Comparison of ENCODE assay signal across 9 mouse cellular contexts in the genomic region with DNA sequence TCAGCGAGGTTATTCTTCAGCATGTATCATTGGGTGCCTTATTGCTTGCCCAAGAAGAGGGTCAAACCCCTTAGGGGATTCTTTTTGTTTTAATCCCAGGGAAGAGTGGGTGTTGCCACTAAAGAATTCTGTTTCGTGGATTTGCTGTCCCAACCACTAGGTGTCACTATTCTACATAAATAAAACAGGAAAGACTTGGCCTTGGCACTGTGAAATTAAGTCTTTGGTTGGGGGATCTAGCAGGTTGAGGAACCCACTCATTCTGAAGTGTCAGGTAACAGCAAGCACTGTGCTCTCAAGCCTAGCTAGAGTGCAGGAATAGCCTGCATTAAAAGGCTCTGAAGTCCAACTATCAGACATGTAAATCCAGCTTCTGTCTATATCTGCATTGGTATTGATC.
DNase-seq lines count a peak whose midpoint lies in the region; ATAC-seq lines count a peak whose summit lies in the region.
"Had no signal": no experiment of that assay in that cellular context is flagged by ENCODE, and none has a peak within 500 bp of the region (broad histone marks: within the 10 kb centered on the region; RNA-seq: fewer than 3 reads in every experiment).

No protein-coding gene starts in this region.

- intact Hi-C loops in heart, postnatal 10 days (cut with DNase I), result loop anchor here (1.0 to 2.0 kb wide), 2 partner anchors 654 to 1264 kb away; no protein-coding TSS in a partner anchor

- H3K9me3 ChIP-seq in heart, embryonic 12.5 days (replicated peaks), result no peaks in the 10 kb centered on the region
- H3K9me3 ChIP-seq: heart, embryonic 15.5 days had no signal

- no peak for ATAC-seq in heart, embryonic 12.5 days (ENCODE audit: insufficient number of reproducible peaks, low FRiP score)

- H3K36me3 ChIP-seq in heart, embryonic 12.5 days, result no peaks in the 10 kb centered on the region
- H3K36me3 ChIP-seq: heart, embryonic 15.5 days had no signal

- DNase-seq in heart, postnatal 10 days, result peak; percentile 11 to 16
- peak; percentile 27 for DNase-seq in 3T3-L1 (ENCODE audit: low read depth, low spot score)
- peak; percentile 71 for DNase-seq in brain, adult 2 months (ENCODE audit: low read depth, low spot score)
- peak; percentile 12 for DNase-seq in heart, postnatal 4 days
- DNase-seq in retina, adult 2 months (ENCODE audit: low read depth, low spot score), result peak; percentile 11
- no peak for DNase-seq in urinary bladder, postnatal 4 days (ENCODE audit: low spot score in 2 of 2)
- DNase-seq in adrenal gland, postnatal 10 days, result no peak

- WGBS in heart, embryonic 12.5 days, result 5% methylated on average over 2 of the region's 2 CpGs

- H3K27me3 ChIP-seq in heart, embryonic 12.5 days (replicated peaks), result no peaks in the 10 kb centered on the region
- H3K27me3 ChIP-seq: heart, embryonic 15.5 days had no signal

- H3K9ac ChIP-seq in heart, embryonic 12.5 days, result no peak overlapping the region
- H3K9ac ChIP-seq: heart, embryonic 15.5 days had no signal

- H3K4me2 ChIP-seq in heart, embryonic 12.5 days, result no peak overlapping the region
- H3K4me2 ChIP-seq: heart, embryonic 15.5 days had no signal

- no peak overlapping the region for H3K27ac ChIP-seq in heart, embryonic 12.5 days (ENCODE audit: poor library complexity, severe bottlenecking)
- H3K27ac ChIP-seq: heart, embryonic 15.5 days had no signal

- no peak overlapping the region for H3K4me3 ChIP-seq in heart, embryonic 12.5 days
- H3K4me3 ChIP-seq: heart, embryonic 15.5 days had no signal

- H3K4me1 ChIP-seq in heart, embryonic 12.5 days (replicated peaks), result no peaks in the 10 kb centered on the region
- H3K4me1 ChIP-seq: heart, embryonic 15.5 days had no signal

Comparison
In these comparisons a context has a peak if more than half of its experiments do, and no peak if none do; other contexts are left out.
1. DNase-seq: peak in heart, postnatal 10 days (2 of 2), 3T3-L1 (single experiment), brain, adult 2 months (single experiment), heart, postnatal 4 days (single experiment) and retina, adult 2 months (single experiment); none in urinary bladder, postnatal 4 days (0 of 2) and adrenal gland, postnatal 10 days (single experiment).